Mouse (Mus musculus): Measurements from ENCODE around the gene Ccdc189.

DNA sequence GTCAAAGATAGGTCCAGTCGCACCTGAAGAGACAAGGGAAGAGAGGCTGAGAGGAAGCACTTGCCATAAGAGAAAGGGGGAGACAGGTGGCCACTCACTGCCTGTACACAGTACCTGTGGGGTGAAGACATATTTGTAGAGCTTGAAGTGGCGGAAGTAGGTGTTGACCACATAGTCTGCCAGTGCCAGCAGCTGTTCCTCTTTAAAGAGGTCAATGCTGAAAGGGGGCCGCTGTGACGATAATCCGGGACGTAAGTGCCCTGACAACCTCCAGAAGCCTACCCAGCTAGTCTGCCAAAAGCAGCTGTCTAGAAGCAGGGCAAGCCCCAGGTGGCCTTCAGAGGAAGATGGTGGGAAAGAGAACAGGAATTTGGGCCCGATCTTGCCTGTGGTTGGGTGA, 3.4 kb downstream of the Ccdc189 start:
- TF ChIP-seq CTCF (IDR thresholded peaks at IDR 0.05; ENCODE audit: low read depth) (no peak), EP300 (IDR thresholded peaks at IDR 0.05; ENCODE audit: low read depth) (no peak)
